Mouse (Mus musculus): ENCODE data around the gene Incenp.

GRCm38 (mm10) chr19:9933908-9934307 lies 34.6 kb upstream of the Incenp start:
- TF ChIP-seq CTCF (IDR thresholded peaks at IDR 0.05; ENCODE audit: extremely low read depth, insufficient read depth, insufficient read length, insufficient replicate concordance): no peak
- no peak for TF ChIP-seq POLR2A (IDR thresholded peaks at IDR 0.05; ENCODE audit: low read depth, low read length)

Measured in spleen, adult 2 months (tissue).